Mouse (Mus musculus) embryonic facial prominence, embryonic 12.5 days (tissue): ENCODE results near the gene Bnip3. TPM values are rescaled to one million over a fixed set of nuclear protein-coding genes. Genes with fewer than 3 reads are reported as not detected.
A peak's percentile ranks its signal among the peaks of the same experiment; 100 is the strongest.

ENCODE experiments used
- ATAC-seq: fragments of 200-750 bp; cut with Nextera tagmentation; 2 replicates; pipeline ENCODE4 v1.8.0; 2017; ENCODE audit not compliant: insufficient number of reproducible peaks, insufficient read depth, low FRiP score, low TSS enrichment
- H3K27ac ChIP-seq: fragments of 300-500 bp; sonication (generic); 2 replicates; pipeline ENCODE4 v1.5.1; 2016; ENCODE audit warnings: mild to moderate bottlenecking
- H3K27me3 ChIP-seq: fragments of 300-500 bp; sonication (generic); 2 replicates; pipeline ENCODE4 v1.6.1; 2016; ENCODE audit warnings: mild to moderate bottlenecking, moderate library complexity
- H3K36me3 ChIP-seq: fragments of 300-500 bp; sonication (generic); 2 replicates; pipeline ENCODE4 v1.6.1; 2016; ENCODE audit warnings: mild to moderate bottlenecking
- H3K4me1 ChIP-seq: fragments of 300-500 bp; sonication (generic); 2 replicates; pipeline ENCODE4 v1.6.1; 2016
- H3K4me2 ChIP-seq: fragments of 300-500 bp; sonication (generic); replicated peaks from 2 replicates; pipeline ENCODE4 v1.6.1; 2016; ENCODE audit warnings: mild to moderate bottlenecking, moderate library complexity
- H3K4me3 ChIP-seq: fragments of 300-500 bp; sonication (generic); 2 replicates; pipeline ENCODE4 v1.5.1; 2016; ENCODE audit warnings: mild to moderate bottlenecking
- H3K9ac ChIP-seq: fragments of 300-500 bp; sonication (generic); 2 replicates; pipeline ENCODE4 v1.6.1; 2016; ENCODE audit warnings: mild to moderate bottlenecking, moderate library complexity
- H3K9me3 ChIP-seq: fragments of 300-500 bp; sonication (generic); 2 replicates; pipeline ENCODE4 v1.6.1; 2016; ENCODE audit warnings: mild to moderate bottlenecking, moderate library complexity
- WGBS: fragments of 180-500 bp; shearing (Covaris S2); methylation state at CpG from one replicate; pipeline ENCODE4 v1.1.7; 2016; 5-methylcytosine and 5-hydroxymethylcytosine counted together
- polyA plus RNA-seq: library from polyadenylated mRNA; unstranded; fragments of >200 nt; fragmentation: Nextera tagmentation; extraction: Ambion mirVana; gene quantifications from 2 replicates; pipeline ENCODE4 v1.2.1, GENCODE M21; 2016

The Bnip3 gene
- polyA plus RNA-seq, 1 experiment from 2014 or later = 91.0 TPM

DNA sequence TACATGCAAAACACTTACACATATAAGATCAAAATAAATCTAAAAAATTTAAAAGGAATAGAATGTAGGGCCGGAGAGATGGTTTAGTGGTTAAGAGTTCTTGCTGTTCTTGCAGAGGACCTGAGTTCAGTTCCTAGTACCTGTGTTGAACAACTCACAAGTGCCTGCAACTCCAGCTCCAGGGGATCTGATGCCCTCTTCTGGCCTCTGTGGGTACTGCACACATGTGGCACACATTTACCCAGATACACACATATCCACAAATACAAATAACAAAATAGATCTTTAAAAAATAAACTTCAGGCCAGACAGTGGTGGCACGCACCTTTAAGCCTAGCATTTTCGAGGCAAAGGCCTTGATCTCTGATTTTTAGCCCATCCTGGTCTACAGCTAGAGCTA lies 25.2 kb upstream of the Bnip3 start:
- 88% methylated on average over 3 of the region's 3 CpGs for WGBS

DNA sequence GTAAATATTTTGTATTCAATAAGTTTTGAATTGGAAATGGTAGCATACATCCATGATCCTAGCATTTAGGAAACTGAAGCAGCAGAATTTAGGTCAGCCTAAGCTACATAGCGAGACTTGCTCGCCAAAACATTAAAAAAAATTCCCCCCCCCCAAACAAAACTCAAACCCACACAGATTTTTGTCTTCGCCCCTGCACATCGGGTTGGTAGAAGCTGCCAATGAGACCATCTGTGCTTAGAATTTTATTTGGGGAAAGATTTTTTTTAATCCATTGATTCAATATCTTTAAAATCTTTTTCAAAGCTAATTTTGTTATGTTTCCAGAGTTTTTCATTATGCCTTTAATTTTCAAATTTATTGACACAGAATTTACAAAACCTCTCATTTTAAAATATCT lies 19.1 kb upstream of the Bnip3 start:
- ATAC-seq = no peak
- no peak overlapping the region for H3K4me3 ChIP-seq
- no peaks in the 10 kb centered on the region for H3K9me3 ChIP-seq
- H3K27ac ChIP-seq = no peak overlapping the region
- no peaks in the 10 kb centered on the region for H3K27me3 ChIP-seq
- H3K9ac ChIP-seq = no peak overlapping the region
- H3K36me3 ChIP-seq = no peaks in the 10 kb centered on the region
- no peaks in the 10 kb centered on the region for H3K4me1 ChIP-seq
- WGBS = 90% methylated on average over 4 of the region's 4 CpGs
- H3K4me2 ChIP-seq = no peak overlapping the region

More for the DNA sequence above, 25.2 kb upstream of the Bnip3 start:
- Histone ChIP-seq H3K27ac (no peak overlapping the region), H3K36me3 (no peaks in the 10 kb centered on the region), H3K27me3 (peaks cover 19% of the 10 kb centered on the region), H3K9ac (no peak overlapping the region), H3K4me1 (no peaks in the 10 kb centered on the region), H3K9me3 (no peaks in the 10 kb centered on the region), H3K4me2 (no peak overlapping the region), H3K4me3 (no peak overlapping the region)
- ATAC-seq = no peak

DNA sequence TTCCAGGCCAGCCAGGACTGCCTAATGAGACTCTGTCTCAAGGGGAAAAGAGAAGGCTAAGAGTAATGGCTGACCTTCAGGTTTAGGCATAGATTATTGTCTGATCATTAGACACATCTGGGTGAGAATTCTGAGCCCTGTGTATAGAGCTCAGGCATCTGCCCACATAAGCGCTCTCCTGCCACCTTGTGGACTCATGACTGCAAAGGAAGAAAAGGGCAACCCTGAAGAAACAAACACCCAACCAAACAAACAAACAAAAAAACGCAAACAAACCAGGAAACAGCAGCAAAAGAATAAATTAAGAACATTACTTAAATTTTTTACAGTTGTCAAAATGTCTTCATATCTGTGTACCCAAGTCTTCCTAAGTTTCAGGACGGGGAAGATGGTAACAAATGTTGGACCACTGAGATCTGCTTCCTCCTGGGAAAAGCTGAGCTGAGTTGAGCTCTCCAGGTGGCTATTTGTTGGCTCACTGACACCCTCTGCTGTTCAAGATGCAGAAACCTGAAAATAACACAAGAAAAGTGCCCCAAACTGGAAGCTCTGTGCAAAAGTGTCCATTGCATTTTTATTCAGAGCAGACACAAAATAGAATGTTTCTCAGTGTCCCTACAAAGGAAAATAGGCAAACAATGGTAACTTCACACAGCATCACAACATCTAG lies 14.6 kb upstream of the Bnip3 start:
- Histone ChIP-seq H3K36me3 (no peaks in the 10 kb centered on the region), H3K9me3 (no peaks in the 10 kb centered on the region), H3K4me3 (no peak overlapping the region), H3K4me1 (peaks cover 8% of the 10 kb centered on the region; the same call in 1 of the 2 replicates), H3K27me3 (no peaks in the 10 kb centered on the region), H3K27ac (no peak overlapping the region), H3K4me2 (no peak overlapping the region), H3K9ac (no peak overlapping the region)
- WGBS = 4% methylated on average over 3 of the region's 3 CpGs
- ATAC-seq = no peak

DNA sequence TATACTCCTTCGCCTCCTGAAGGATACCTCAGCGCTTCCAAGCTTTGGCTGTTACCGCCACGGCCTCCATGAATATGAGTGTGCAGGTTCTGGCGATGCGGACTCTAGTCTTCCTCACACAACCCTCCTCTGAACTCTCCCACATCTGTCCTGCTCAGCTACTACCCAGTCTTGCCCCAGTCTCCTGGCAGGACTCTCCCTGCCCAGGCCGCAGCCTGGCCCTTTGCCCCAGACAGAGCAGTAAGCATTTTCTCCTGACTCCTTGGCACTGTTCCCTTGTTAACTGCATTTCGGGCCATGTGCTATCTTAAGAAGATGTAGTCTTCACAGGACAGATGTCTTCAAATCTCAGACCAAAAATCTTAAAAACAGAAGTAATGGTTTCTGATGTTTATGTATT lies 12.3 kb upstream of the Bnip3 start:
- no peak for ATAC-seq
- Histone ChIP-seq H3K36me3 (no peaks in the 10 kb centered on the region), H3K27ac (no peak overlapping the region), H3K4me2 (no peak overlapping the region), H3K4me1 (peaks cover 8% of the 10 kb centered on the region; the same call in 1 of the 2 replicates), H3K9me3 (no peaks in the 10 kb centered on the region), H3K27me3 (no peaks in the 10 kb centered on the region), H3K9ac (no peak overlapping the region), H3K4me3 (no peak overlapping the region)
- 93% methylated on average over 8 of the region's 8 CpGs for WGBS

DNA sequence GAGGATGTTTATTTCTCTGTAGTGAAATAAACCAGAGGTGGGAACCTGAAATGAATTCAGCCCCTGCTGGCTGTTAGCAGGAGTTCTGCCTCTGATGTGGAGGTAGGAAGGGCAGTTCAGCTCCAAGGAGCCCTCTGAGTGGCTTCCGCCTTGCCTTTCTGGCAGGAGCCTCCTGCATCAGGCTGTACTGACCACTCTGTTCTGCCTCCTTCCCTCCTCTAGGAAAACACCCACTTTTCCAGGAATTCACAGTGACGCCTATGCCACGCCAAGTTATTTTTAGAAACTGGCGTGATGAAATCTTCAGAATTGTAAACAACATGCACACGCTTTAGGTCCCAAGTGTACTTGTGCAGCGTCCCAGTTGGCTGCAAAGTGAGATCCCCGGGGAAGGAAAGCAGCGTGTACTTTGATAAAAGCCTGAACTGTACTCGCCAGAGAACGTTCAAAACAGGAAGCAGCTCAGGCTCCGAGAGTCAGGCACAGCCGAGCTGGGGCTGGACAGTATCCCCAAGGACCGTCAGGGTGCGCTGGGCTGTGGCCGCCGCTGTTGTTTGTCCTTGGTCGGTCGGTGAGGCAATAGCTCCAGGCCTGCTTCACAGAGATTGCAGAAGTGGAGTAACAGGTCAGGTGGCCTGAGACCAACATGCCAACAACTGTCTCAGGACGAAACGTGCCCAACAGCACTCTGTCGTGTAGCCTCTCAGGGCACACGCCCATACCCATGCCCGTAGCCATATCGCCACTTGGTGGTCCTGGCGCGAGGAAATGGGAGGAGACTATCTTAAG lies 10.0 kb upstream of the Bnip3 start:
- Histone ChIP-seq H3K4me2 (peak overlapping the region; percentile 67), H3K9ac (peak overlapping the region; percentile 44), H3K9me3 (no peaks in the 10 kb centered on the region), H3K4me1 (peaks cover 8% of the 10 kb centered on the region; the same call in 1 of the 2 replicates), H3K27ac (no peak overlapping the region), H3K27me3 (no peaks in the 10 kb centered on the region), H3K36me3 (no peaks in the 10 kb centered on the region), H3K4me3 (peak overlapping the region; percentile 32)
- WGBS = 4% methylated on average over 26 of the region's 26 CpGs
- no peak for ATAC-seq

DNA sequence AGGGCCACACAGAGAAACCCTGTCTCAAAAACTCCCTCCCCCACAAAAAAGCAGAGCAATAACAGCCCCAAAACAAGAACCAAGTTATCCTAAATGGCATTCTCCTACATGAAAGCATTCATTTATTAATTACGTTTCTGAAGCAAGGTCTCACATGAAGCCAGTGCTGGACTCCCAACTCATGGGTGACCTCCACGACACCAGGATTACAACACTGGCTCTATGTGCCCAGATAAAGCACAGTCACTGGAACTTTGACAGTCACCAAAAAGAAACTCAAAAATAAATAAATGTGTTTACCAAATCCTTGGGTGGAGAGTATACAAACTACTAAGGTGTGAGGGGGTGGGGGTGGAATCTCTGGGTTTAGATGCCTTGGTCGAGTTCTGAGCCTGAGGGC lies 4.3 kb upstream of the Bnip3 start:
- Histone ChIP-seq H3K27me3 (no peaks in the 10 kb centered on the region), H3K9ac (no peak overlapping the region), H3K4me1 (peaks cover 5% of the 10 kb centered on the region), H3K36me3 (no peaks in the 10 kb centered on the region), H3K9me3 (no peaks in the 10 kb centered on the region), H3K27ac (no peak overlapping the region), H3K4me3 (no peak overlapping the region), H3K4me2 (no peak overlapping the region)
- no peak for ATAC-seq
- 78% methylated on average over 3 of the region's 3 CpGs for WGBS

DNA sequence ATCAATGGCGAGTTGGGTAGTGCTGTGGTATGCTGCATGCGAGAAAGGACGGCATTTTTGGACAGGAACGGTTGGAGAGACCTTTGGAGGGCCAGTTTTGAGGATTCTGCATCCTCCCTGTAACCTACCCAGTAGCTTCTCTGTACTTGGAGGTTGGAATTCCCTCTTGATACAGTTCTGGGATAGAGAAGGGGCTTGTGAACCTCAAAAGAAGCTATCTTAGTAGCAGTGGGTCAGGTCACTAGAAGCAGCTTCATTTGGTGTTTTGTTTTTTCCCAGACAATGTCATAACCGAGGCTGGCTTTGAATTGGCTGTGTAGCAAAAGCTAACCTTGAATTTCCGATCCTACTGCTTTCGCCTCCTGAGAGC lies 859 bp upstream of the Bnip3 start:
- peak overlapping the region; percentile 81 for H3K9ac ChIP-seq
- H3K4me3 ChIP-seq = peak overlapping the region; percentile 86

DNA sequence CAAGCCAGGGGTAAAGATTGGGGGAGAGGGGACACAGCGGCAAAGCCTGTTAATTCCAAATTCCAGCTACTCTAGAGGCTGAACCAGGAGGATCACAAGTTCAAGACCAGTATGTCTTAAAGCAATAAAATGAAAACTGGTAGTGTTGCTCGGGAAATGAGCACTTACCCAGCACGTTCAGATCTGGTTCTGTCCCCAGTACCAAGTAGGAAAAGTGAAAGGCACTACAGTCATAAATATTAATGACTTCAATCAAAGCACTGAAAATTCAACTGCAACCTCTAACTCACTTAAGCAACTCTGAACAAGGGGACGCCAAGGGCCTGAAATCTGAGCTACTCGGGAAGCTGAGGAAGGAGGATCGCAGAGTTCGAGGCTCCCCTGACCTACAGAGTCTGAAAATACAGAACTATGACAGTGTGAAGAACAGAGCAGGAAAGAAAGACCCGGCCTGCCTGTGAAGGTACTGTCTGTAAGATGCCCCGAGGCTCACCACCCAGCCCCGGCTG lies 497 bp downstream of the Bnip3 start:
- Histone ChIP-seq H3K36me3 (no peaks in the 10 kb centered on the region), H3K4me3 (peak overlapping the region; percentile 86), H3K4me2 (peak overlapping the region; percentile 69), H3K9me3 (no peaks in the 10 kb centered on the region), H3K27ac (peak overlapping the region; percentile 77), H3K27me3 (no peaks in the 10 kb centered on the region), H3K9ac (peak overlapping the region; percentile 81), H3K4me1 (peaks cover 26% of the 10 kb centered on the region)
- no peak for ATAC-seq
- WGBS = 2% methylated on average over 10 of the region's 10 CpGs

More for the DNA sequence above, 859 bp upstream of the Bnip3 start:
- peak overlapping the region; percentile 69 for H3K4me2 ChIP-seq
- peaks cover 26% of the 10 kb centered on the region for H3K4me1 ChIP-seq
- no peaks in the 10 kb centered on the region for H3K27me3 ChIP-seq
- no peaks in the 10 kb centered on the region for H3K9me3 ChIP-seq
- no peaks in the 10 kb centered on the region for H3K36me3 ChIP-seq
- H3K27ac ChIP-seq = peak overlapping the region; percentile 77
- WGBS = 14% methylated on average over 7 of the region's 7 CpGs
- no peak for ATAC-seq

DNA sequence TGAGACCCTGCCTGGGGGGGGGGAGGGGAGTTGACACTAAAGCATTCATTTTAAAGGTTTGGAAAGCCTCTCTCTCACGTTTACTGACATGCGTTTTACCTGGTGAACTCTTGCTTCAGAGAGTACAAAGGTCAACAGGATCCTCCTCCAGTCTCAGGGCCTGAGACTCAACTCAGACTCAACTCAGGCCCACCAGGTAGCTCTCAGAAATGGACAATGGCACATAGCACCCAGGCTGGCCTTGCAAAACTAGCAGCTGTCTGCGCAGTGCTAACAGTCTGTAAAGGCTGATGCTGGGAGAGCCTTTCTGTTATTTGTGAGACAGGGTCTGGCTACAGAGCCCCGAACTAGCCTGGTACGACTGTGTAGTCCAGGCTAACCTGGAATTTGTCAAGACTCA lies 1.3 kb downstream of the Bnip3 start:
- Histone ChIP-seq H3K9ac (no peak overlapping the region), H3K4me2 (peak overlapping the region; percentile 69), H3K9me3 (no peaks in the 10 kb centered on the region), H3K4me1 (peaks cover 26% of the 10 kb centered on the region), H3K27me3 (no peaks in the 10 kb centered on the region), H3K36me3 (no peaks in the 10 kb centered on the region), H3K4me3 (peak overlapping the region; percentile 86), H3K27ac (no peak overlapping the region)
- 52% methylated on average over 5 of the region's 5 CpGs for WGBS
- ATAC-seq = no peak

DNA sequence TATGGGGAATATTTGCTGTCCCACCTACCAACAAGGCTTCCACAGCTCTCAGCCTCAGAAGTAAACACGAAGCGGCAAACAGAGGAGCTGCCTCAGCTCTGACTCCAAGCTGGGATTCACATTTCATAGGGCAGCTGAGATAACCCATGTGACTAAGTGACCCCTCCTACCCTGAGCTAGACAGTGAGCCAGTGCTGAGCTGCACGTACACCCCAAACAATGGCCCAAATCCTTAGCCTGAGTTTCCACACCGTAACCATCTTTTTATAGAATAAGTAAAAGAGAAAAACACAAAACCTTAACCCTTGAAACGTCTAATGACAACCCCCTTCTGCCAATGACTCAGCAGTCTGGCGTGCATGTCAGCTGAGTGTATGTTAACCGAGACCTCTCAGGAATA lies 2.3 kb downstream of the Bnip3 start:
- 7% methylated on average over 7 of the region's 7 CpGs for WGBS
- no peak overlapping the region for H3K9ac ChIP-seq
- H3K4me1 ChIP-seq = peaks cover 26% of the 10 kb centered on the region
- peak overlapping the region; percentile 17 for H3K4me3 ChIP-seq
- H3K9me3 ChIP-seq = no peaks in the 10 kb centered on the region
- no peaks in the 10 kb centered on the region for H3K27me3 ChIP-seq
- no peaks in the 10 kb centered on the region for H3K36me3 ChIP-seq
- peak overlapping the region; percentile 69 for H3K4me2 ChIP-seq
- peak; percentile 45; the same call in 1 of the 2 replicates for ATAC-seq
- H3K27ac ChIP-seq = 0 out of 2 replicates have a peak overlapping the region, but pooled peaks have one; percentile 27

DNA sequence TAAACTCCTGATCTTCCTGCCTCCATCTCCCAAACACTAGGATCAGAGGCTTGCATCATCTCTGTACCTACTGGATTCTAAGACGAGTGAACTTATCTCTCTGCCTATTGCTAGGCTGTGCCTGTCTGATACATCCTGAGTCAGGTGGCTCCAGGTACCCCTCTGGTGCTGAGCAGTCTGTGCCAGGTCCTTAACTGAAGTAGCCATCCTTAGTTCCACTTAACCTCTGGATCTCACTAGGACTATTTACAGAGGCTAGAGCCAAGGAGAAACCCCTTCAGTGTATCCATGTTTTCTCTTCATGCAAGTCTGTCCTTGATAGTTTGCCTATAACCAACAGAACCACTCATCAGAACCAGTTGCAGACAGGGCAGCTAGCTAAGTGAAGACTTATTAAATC lies 2.9 kb downstream of the Bnip3 start:
- H3K9me3 ChIP-seq = no peaks in the 10 kb centered on the region
- 86% methylated on average over 1 of the region's 1 CpGs for WGBS
- no peak overlapping the region for H3K4me3 ChIP-seq
- no peak overlapping the region for H3K9ac ChIP-seq
- H3K4me1 ChIP-seq = peaks cover 26% of the 10 kb centered on the region
- no peak for ATAC-seq
- H3K27ac ChIP-seq = no peak overlapping the region
- peak overlapping the region; percentile 69 for H3K4me2 ChIP-seq
- H3K27me3 ChIP-seq = no peaks in the 10 kb centered on the region
- no peaks in the 10 kb centered on the region for H3K36me3 ChIP-seq

DNA sequence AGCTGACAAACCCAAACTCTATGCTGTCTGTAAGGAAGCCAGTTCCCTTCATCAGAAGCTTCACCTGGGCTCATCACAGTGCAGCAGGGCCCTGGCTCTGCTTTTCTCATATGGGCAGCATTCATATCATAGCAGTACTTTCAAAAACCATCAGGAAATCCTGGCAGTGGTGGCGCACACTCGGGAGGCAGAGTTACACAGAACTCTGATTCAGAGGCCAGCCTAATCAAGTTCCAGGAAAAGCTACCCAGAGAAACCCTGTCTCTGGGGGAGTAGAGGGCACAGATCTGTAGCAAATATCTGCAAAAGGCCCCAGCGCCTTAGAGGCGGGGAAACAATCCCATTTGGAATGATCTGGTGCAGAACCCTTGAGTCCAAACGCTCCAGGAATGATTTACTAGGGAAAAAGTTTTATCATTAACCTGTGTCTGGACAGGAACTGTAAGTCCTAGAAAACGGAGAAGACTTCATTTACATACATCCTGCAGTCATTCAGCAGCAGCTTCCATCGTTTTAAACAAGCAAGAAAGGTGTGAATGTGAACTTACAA lies 5.4 kb downstream of the Bnip3 start:
- no peak overlapping the region for H3K4me2 ChIP-seq
- 72% methylated on average over 7 of the region's 7 CpGs for WGBS
- ATAC-seq = no peak
- no peaks in the 10 kb centered on the region for H3K9me3 ChIP-seq
- no peaks in the 10 kb centered on the region for H3K27me3 ChIP-seq
- no peak overlapping the region for H3K27ac ChIP-seq
- H3K36me3 ChIP-seq = no peaks in the 10 kb centered on the region
- no peak overlapping the region for H3K9ac ChIP-seq
- H3K4me3 ChIP-seq = no peak overlapping the region
- peaks cover 22% of the 10 kb centered on the region for H3K4me1 ChIP-seq
